Mouse (Mus musculus) activated CD4-positive, CD25-positive, alpha-beta regulatory T cell, adult 4 months (primary cell): ENCODE data around the gene 1810013L24Rik. TPM values are rescaled to one million over a fixed set of nuclear protein-coding genes. Genes with fewer than 3 reads are reported as not detected.

Source experiments
- ATAC-seq: one replicate; pipeline ENCODE4 v1.8.0; 2017
- polyA plus RNA-seq, 2 experiments: library from polyadenylated mRNA; unstranded; fragments of 100-300 nt; shearing (Covaris generic); gene quantifications; one replicate each; pipeline ENCODE4 v1.2.1; 2017

Gene 1810013L24Rik
- 10 to 100 TPM; 17.5 to 21.1 TPM for polyA plus RNA-seq

DNA sequence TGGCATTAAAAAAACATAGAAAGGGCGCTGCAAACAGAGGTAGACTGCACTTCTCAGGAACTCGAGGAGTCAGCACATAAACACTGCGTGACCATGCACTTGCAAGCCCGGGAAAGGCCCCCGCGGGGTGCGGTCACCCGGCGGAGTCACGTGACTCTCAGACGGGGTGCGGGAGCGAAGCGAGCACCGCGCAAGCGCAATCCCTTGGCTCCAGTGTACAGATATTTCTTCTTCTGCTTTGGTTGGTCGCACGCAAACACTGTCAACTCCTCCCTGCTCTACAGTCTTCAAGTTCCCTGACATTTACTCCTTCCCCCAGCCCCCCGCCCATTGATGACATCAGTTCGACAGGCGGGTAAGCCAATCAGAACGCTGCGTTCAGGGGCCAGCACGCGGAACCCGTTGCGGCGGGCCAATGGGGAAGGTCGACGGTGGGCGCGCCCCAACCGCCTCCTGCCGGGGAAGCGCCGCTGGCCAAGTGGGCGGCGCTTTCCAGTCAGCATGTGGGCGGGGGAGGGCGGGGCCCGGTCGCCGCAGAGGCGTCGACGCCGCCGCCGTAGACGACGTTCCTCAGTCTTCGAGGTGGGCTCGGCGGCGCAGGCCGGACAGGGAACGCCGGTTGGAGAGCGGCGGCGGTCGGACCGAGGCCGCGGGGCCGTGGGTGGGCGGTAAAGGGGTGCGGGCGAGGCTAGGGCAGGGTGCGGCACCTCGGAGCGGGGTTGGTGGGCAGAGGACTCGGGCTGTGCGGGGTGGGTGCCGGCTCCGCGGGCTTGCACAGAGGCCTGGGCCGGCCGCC lies at the start of gene 1810013L24Rik:
Gene 1810013L24Rik, plus strand, starts transcription at position 537 of the 796 bp plus-strand sequence.
- peak; percentile 92 for ATAC-seq

GRCm38 (mm10) chr16:8780187-8780586 lies 49.7 kb upstream of the 1810013L24Rik start:
- no peak for ATAC-seq

GRCm38 (mm10) chr16:8781191-8781590 lies 48.7 kb upstream of the 1810013L24Rik start:
- ATAC-seq, result no peak

GRCm38 (mm10) chr16:8781660-8782059 lies 48.2 kb upstream of the 1810013L24Rik start:
- ATAC-seq, result no peak

DNA sequence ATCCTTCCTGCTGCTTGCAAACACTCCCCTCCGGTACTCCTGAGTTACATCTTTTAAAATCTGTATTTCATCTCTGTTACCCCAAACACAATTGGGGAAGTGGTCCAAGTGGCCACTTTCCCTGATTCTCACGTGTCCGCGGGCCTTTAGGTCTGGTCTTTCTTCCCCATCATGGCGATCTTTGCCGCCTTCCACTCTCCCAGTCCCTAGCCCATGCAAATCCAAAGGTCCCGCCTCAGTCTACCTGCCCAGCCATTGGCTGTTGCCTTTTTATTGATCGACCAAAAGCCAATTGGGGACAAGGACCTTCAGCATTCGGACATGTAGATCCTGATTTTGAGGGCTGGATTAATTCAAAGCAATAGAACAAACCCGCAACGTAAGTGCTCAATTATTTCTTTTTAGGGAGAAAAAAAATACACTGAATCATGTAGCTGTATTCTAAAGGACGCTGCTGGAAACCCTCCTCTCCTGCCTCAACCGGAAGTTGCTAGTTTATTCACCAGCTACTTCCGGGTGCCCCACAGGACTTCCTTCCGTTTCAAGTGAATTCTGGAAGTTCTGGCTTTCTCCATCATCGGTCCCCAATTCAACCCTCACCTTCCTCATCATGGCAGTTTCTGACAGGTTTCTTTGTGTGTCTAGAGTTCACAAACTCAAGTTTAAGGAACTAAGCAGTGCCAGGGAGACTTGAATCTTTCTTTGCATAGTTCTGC lies 46.5 kb upstream of the 1810013L24Rik start:
- no peak for ATAC-seq

DNA sequence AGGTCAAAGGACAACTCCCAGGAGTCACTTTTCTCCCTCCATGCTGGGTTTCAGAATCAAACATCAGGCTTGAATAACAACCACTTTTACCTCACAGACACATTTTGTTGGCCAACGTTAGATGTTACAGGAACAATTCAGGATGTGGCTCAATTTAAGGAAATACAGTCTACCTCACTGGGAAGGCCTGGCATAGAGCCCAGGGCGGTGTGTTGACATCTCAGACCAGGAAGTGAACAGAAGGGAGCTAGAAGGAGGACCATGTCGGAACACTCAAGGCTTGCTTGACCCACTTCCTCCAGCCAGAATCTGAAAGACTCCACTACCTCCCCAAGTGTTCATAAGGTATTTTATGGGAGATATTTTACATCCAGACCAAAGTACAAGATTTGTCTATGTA lies 45.1 kb upstream of the 1810013L24Rik start:
- no peak for ATAC-seq

- no peak for ATAC-seq
Observed at GRCm38 (mm10) chr16:8790886-8791285, 39.0 kb upstream of the 1810013L24Rik start.

DNA sequence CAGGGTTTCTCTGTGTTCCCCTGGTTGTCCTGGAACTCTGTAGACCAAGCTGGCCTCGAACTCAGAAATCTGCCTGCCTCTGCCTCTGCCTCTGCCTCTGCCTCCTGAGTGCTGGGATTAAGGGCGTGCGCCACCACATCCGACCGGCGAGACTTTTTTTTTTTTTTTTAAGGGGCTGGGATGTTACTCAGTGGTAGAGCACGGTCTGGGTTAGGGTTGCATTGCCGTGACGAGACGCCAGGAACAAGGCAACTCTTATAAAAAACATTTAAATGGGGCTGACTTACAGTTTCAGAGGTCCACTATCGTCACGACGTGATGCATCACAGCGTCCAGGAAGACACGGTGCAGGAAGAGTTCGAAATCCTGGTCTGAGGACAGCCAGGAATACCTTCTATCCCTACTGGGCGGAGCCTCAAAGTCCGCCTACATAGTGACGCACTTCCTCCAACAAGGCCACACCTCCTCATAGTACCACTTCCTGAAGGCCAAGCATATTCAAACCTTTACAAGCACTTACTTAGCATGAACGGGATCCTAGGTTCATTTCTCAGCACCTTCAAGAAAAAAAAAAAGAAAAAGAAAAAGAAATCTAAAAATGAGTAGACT lies 37.8 kb upstream of the 1810013L24Rik start, which contains the start of gene Usp7:
Gene Usp7, minus strand, starts transcription at position 360 of the 609 bp plus-strand sequence.
- no peak for ATAC-seq

DNA sequence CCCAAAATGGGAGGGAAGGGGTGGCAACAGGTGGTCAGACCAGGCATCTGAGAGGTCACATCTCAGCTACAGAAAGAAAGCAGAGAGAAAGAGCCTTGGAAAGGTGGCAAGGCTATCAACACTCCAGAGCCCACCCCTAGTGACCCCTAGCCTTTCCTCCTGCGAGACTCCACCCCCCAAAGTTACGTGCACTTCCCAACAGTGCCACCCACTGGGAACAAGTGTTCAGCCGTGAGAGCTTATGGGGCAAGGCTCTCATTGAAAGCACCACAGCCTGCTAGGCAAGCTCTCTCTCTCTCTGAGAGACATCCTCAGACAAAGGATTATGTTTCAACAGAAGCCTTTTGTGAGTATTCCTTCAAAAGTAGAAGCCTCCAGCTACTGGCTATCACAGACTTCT lies 34.9 kb upstream of the 1810013L24Rik start:
- ATAC-seq, result no peak

GRCm38 (mm10) chr16:8795906-8796305 lies 34.0 kb upstream of the 1810013L24Rik start:
- ATAC-seq, result no peak

DNA sequence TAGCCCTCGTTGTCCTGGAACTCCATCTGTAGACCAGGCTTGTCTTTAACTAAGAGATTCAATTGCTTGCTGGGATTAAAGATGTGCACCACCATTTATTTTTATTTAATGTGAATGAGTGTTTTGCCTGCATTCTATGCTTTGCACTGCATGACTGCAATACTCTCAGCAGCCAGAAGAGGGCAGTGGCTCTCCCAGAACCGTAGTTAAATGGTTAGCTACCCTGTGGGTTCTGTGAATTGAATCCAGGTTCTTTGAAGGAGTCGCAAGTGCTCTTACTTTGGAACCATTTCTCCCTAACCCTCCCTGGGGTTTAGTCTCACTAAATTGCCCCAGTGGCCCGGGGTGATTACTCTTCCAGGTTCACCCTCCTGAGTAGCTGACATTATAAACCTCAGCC lies 23.2 kb upstream of the 1810013L24Rik start:
- ATAC-seq, result no peak

DNA sequence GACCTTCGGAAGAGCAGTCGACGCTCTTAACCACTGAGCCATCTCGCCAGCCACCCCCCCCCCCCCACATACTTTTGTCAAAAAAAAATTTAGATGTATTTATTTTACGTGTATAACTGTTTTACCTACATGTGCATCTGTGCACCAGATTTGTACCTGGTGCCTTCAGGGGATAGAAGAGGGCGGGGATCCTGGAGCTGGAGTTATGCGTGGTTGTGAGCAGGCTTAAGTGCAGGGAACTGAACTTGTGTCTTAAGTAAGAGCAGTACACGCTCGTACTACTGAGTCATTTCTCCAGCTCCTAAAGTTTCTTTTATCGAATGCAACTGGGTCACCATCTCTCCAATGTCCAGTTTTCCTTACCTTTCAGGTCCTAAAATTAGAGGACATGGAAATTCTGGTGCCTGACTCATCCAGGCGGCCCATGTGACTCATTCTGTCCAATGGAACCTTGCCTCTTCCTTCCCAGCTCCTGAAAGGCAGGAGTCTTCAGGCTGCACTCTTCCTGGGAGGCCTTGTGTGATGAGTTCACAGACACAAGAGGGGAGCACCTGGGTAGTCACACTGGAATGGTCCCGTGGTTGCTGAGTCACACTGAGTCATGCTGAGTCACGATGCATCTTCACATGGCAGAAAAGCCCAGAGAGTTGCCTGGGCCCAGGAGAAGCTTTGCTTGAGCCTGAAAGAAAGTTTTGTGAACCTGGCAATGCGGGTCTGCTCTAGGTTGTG lies 19.3 kb upstream of the 1810013L24Rik start:
- no peak for ATAC-seq

DNA sequence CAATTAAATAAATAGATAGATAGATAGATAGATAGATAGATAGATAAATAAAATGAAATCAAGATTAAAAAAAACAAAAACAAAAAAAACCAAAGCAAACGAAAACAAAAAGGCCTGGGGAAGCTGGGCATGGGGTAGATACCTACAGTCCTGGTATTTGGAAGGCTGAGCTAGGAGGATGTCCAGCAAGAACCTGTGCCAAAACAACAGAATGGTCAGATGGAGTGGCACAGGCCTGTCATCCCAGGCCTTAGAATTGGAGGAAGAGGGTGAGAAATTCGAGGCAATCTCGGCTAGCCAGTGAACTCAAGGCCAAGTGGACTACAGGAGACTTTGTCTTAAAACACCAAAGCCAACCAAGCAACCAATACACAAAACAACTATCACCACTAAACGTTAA lies 12.0 kb upstream of the 1810013L24Rik start:
- no peak for ATAC-seq

- ATAC-seq, result no peak
Observed at GRCm38 (mm10) chr16:8821429-8821828, 8.5 kb upstream of the 1810013L24Rik start.

DNA sequence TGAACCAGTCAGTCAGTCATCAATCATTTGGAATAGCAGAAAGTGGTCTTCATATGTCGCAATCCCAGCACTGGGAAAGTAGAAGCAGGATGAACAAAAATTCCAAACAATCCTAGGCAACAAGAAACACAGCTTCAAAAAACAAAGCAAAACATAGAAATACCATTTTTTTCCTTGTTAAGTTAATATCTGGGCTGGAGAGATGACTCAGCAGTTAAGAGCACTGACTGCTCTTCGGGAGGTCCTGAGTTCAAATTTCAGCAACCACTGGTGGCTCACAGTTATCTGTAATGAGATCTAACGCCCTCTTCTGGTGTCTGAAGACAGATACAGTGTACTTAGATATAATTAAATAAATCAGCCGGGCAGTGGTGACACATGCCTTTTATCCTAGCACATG lies 7.3 kb upstream of the 1810013L24Rik start:
- ATAC-seq, result no peak

GRCm38 (mm10) chr16:8823661-8824060 lies 6.2 kb upstream of the 1810013L24Rik start:
- ATAC-seq, result peak; percentile 77

DNA sequence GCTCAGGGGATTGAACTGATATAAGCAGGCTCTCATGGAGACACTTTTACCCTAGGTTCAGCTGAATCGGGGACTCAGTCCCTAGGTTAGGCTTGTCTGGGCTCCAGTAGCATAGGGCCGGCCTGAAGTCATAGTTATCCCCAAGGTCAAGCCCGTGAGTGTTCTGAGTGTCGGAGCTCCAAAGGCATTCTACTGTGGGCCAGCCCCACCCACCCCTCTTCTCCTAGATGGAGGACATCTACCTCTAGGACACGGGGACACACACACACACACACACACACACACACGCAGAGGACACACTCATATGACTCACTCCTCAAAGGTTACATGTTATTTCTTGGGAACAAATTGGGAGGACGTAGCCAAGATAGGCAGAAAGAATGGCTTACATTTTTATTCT lies 2.5 kb upstream of the 1810013L24Rik start:
- ATAC-seq, result no peak

DNA sequence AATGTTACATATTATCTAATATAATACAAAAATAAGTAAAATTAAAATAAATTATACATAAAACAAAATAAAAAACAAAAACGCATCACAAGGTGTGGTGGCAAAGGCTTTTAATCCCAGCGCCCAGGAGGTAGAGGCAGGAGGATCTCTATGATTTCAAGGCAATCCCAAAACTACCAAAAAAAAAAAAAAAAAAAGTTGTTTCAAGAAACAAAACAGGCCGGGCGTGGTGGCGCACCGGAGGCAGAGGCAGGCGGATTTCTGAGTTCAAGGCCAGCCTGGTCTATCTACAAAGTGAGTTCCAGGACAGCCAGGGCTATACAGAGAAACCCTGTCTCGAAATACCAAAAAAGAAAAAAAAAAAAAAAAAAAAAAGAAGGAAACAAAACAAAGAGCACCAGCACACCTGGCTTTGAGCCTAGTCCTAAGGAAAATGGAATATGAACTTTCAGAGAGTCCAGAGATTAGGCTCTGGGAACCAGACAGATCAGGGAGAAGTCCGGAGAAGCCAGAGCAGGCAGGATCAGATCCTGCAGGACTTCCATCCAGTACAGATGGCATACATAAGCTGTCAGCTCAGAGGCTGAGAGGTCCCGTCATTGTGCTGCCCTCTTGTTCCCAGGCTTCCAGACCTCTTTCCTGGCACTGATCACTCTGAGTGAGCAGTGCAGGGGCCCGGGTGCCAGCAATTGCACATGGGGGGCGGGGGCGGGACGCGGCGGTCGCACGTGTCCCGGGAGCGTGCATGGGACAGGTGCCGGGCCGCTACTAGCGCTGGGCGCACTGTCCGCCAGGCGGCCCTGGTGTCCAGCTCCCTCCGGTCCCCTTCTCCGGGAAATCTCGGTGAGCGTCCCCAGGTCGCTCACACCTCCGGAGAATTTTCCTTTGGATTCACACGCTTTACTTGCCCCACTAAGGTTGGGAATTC lies 1.0 kb upstream of the 1810013L24Rik start:
- no peak for ATAC-seq

GRCm38 (mm10) chr16:8830431-8831211 lies 721 bp downstream of the 1810013L24Rik start:
- ATAC-seq, result peak; percentile 38

- ATAC-seq, result no peak
Observed at GRCm38 (mm10) chr16:8831241-8831640, 1.3 kb downstream of the 1810013L24Rik start.

- no peak for ATAC-seq
Observed at GRCm38 (mm10) chr16:8836876-8837275, 7.0 kb downstream of the 1810013L24Rik start.
